Mouse (Mus musculus) embryonic facial prominence, embryonic 11.5 days (tissue): ENCODE measurements around the gene Snd1. TPM values are rescaled to one million over a fixed set of nuclear protein-coding genes. Genes with fewer than 3 reads are reported as not detected.

Experiments used
- ATAC-seq: fragments of 200-750 bp; cut with Nextera tagmentation; replicated peaks from 2 replicates; pipeline ENCODE4 v1.8.0; 2017; ENCODE audit warnings: low read depth; ENCODE audit not compliant: insufficient number of reproducible peaks, low FRiP score, low TSS enrichment
- DNase-seq: peaks from one replicate; pipeline ENCODE4 v3.0.0-alpha.2; 2015; ENCODE audit warnings: low spot score
- H3K27ac ChIP-seq: fragments of 300-500 bp; sonication (generic); replicated peaks from 2 replicates; pipeline ENCODE4 v1.5.1; 2014; ENCODE audit warnings: mild to moderate bottlenecking, low read depth, low read length, control low read depth
- H3K27me3 ChIP-seq: fragments of 300-500 bp; sonication (generic); 2 replicates; pipeline ENCODE4 v1.6.1; 2014; ENCODE audit warnings: mild to moderate bottlenecking, low read length, moderate library complexity, mixed read lengths; ENCODE audit not compliant: control insufficient read depth, insufficient read depth
- H3K36me3 ChIP-seq: fragments of 300-500 bp; sonication (generic); replicated peaks from 2 replicates; pipeline ENCODE4 v1.6.1; 2014; ENCODE audit warnings: low read depth, mild to moderate bottlenecking, low read length, moderate library complexity, mixed read lengths; ENCODE audit not compliant: control insufficient read depth, insufficient read depth
- H3K4me1 ChIP-seq: fragments of 300-500 bp; sonication (generic); 2 replicates; pipeline ENCODE4 v1.6.1; 2014; ENCODE audit warnings: low read length, mixed read lengths; ENCODE audit not compliant: control insufficient read depth, insufficient read depth
- H3K4me2 ChIP-seq: fragments of 300-500 bp; sonication (generic); 2 replicates; pipeline ENCODE4 v1.6.1; 2014; ENCODE audit warnings: low read depth, mild to moderate bottlenecking, control low read depth, low read length, moderate library complexity
- H3K4me3 ChIP-seq: fragments of 300-500 bp; sonication (generic); 2 replicates; pipeline ENCODE4 v1.5.1; 2014; ENCODE audit warnings: low read depth, low read length, control low read depth
- H3K9ac ChIP-seq: fragments of 300-500 bp; sonication (generic); replicated peaks from 2 replicates; pipeline ENCODE4 v1.6.1; 2014; ENCODE audit warnings: mild to moderate bottlenecking, control low read depth, low read length
- H3K9me3 ChIP-seq: fragments of 300-500 bp; sonication (generic); replicated peaks from 2 replicates; pipeline ENCODE4 v1.6.1; 2016; ENCODE audit warnings: mild to moderate bottlenecking, low read length, inconsistent platforms, mixed read lengths; ENCODE audit not compliant: control insufficient read depth
- WGBS: fragments of 180-500 bp; shearing (Covaris S2); extraction: QIAGEN DNeasy Blood & Tissue Kit; methylation state at CpG from one replicate; pipeline ENCODE4 v1.1.7; 2014; 5-methylcytosine and 5-hydroxymethylcytosine counted together
- polyA plus RNA-seq: library from polyadenylated mRNA; unstranded; fragments of >200 nt; fragmentation: Nextera tagmentation; extraction: Ambion mirVana; gene quantifications from 2 replicates; pipeline ENCODE4 v1.2.1, GENCODE M21; 2014

Gene Snd1
- polyA plus RNA-seq, 1 experiment from 2014 or later = 92.6 TPM

DNA sequence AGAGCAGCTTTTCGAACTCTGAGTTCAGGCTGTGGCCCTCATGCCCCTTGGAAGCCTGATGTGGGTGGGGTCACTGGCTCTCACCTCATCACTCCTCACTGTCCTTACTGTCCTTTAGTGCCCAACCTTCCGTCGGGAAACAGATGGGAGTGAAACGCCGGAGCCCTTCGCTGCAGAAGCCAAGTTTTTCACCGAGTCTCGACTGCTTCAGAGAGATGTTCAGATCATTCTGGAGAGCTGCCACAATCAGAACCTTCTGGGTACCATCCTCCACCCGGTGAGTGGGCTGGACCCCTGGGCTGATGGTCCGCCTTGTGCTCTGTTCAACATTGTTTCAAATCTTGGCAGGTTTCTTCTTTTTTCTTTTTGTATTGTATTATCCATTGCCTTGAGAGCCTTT is 52.5 kb downstream of the Snd1 start:
- Histone ChIP-seq H3K4me1 (no peaks in the 10 kb centered on the region), H3K9ac (no peak overlapping the region), H3K4me3 (no peak overlapping the region), H3K4me2 (no peak overlapping the region), H3K27ac (no peak overlapping the region), H3K27me3 (no peaks in the 10 kb centered on the region), H3K9me3 (no peaks in the 10 kb centered on the region), H3K36me3 (no peaks in the 10 kb centered on the region)
- DNase-seq = no peak
- 92% methylated on average over 10 of the region's 10 CpGs for WGBS
- ATAC-seq = no peak

DNA sequence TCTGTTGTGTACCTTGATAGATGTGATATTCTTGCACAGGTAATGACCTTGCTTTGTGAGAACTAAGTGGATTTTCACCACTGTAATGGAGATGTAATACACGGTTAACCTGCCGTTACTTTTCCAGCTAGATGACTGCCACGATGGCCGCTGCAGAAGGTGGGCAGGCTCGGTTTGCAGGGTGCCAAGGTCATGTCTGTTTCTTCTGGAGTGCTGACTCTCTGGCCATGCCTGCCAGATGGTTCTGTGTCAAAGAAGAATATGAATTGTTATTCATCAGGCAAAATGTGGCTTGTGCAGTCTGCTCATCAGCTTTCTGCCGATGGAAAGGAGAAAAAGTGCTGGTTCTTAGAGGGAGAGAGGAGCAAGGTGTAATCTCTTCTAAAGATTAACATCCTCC is 53.3 kb downstream of the Snd1 start:
- no peak for ATAC-seq

DNA sequence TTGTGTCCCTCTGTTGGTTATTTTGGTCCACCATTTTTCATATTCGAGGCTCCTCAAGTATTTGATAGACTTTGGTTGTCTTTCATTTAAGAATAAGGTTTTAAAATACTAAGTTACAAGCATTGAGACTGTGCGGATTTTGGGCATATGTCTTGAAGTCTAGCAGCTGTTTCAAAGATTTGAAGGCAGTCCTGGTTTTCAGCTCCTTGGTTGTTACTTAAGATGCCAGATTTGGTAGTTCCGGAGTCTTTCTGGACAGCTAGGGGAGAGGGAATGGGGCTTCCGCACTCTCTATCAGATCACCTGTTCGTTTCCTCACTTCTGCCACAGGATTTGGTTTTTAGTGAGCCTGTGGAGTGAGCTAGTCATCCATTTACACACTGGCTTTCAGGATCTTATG is 61.5 kb downstream of the Snd1 start:
- Histone ChIP-seq H3K36me3 (no peaks in the 10 kb centered on the region), H3K9ac (no peak overlapping the region), H3K4me1 (no peaks in the 10 kb centered on the region), H3K4me2 (no peak overlapping the region), H3K9me3 (no peaks in the 10 kb centered on the region), H3K27me3 (no peaks in the 10 kb centered on the region), H3K27ac (no peak overlapping the region), H3K4me3 (no peak overlapping the region)
- ATAC-seq (no peak), DNase-seq (no peak)
- 91% methylated on average over 5 of the region's 5 CpGs for WGBS

More for the DNA sequence above, 53.3 kb downstream of the Snd1 start:
- Histone ChIP-seq H3K4me3 (no peak overlapping the region), H3K9ac (no peak overlapping the region), H3K9me3 (no peaks in the 10 kb centered on the region), H3K27me3 (no peaks in the 10 kb centered on the region), H3K4me2 (no peak overlapping the region), H3K36me3 (no peaks in the 10 kb centered on the region), H3K4me1 (no peaks in the 10 kb centered on the region), H3K27ac (no peak overlapping the region)
- DNase-seq = no peak
- 88% methylated on average over 6 of the region's 6 CpGs for WGBS

DNA sequence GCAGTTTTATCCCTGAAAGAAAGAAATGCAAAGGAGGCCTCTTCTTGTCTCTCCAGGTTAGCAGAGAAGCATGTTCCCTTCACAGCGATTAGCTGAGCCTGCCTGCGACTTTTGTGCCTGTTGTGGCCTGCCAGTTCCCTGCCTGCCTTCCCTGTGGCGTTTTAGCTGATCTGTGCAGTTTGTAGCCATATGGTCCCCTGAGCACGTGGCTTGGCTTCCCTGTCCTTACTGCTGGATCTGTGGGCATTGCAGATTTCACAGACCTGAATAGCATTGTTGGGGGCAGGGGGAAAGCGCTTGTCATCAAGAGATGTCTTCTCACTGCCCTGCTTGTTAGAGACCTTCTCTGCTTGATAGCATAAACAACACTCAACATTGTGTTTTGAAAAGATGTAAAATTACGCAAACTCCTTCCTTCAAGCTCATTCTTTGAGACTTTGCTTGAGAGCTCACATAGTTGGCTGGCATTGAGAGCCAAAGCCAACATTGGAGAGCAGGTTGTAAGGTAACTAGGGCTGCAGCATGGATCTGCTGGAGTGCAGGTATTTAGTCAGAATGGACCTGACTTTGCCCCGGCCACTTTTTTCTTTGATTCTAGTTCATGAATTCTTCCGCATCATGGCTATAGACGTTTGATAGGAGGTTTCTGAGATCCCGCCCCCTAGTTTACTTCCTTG is 63.0 kb downstream of the Snd1 start:
- H3K27ac ChIP-seq = no peak overlapping the region
- H3K4me2 ChIP-seq = no peak overlapping the region
- H3K9ac ChIP-seq = no peak overlapping the region
- H3K4me1 ChIP-seq = no peaks in the 10 kb centered on the region
- ATAC-seq (no peak), DNase-seq (no peak)
- WGBS = 77% methylated on average over 10 of the region's 10 CpGs
- no peak overlapping the region for H3K4me3 ChIP-seq
- no peaks in the 10 kb centered on the region for H3K9me3 ChIP-seq
- H3K36me3 ChIP-seq = no peaks in the 10 kb centered on the region
- H3K27me3 ChIP-seq = no peaks in the 10 kb centered on the region

DNA sequence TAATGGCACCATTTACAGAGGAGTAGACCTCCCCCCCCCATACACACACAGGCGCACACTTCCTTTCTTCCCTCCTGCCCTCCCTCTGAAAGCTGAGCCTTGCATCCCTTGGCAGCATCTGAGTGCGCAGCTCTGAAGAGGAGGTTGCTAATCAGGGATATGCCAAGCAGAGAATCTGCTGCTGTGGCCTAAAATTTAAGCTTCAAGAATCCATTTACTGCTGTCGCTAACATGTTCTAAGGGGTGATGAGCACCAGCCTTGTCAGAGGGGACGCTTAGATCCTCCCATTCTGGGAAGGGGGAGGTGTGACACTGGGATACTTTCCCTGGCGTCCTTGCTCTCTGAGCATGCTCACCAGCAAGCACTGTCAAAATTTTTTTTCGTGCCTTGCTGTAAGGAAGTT is 67.4 kb downstream of the Snd1 start:
- H3K9me3 ChIP-seq = no peaks in the 10 kb centered on the region
- 74% methylated on average over 6 of the region's 6 CpGs for WGBS
- no peak overlapping the region for H3K27ac ChIP-seq
- H3K9ac ChIP-seq = no peak overlapping the region
- no peaks in the 10 kb centered on the region; the same call in 1 of the 2 replicates for H3K36me3 ChIP-seq
- no peak for DNase-seq
- H3K4me3 ChIP-seq = no peak overlapping the region
- no peaks in the 10 kb centered on the region for H3K27me3 ChIP-seq
- no peak for ATAC-seq
- no peak overlapping the region for H3K4me2 ChIP-seq
- no peaks in the 10 kb centered on the region for H3K4me1 ChIP-seq

DNA sequence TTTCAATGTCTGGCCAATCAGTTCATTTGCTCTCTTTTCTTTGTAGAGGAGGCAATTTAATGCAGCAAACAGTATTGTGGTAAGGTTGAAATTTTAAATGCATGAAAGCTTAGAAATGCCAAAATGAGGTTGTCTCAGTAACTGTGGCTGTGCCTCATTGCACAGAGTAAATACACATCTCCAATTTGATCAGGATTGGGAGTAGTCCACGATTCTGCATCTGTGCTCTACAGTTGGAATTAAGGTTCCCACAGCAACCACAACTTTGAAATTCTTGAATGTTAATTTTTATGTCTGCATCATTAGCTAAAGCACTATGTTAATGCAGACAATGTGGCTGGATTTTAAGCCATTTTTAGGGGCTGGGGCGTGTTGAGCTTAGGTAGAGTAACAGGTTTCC is 72.0 kb downstream of the Snd1 start:
- Histone ChIP-seq H3K27me3 (no peaks in the 10 kb centered on the region), H3K9me3 (no peaks in the 10 kb centered on the region), H3K4me1 (no peaks in the 10 kb centered on the region), H3K4me3 (no peak overlapping the region), H3K36me3 (no peaks in the 10 kb centered on the region; the same call in 1 of the 2 replicates), H3K4me2 (no peak overlapping the region), H3K9ac (no peak overlapping the region), H3K27ac (no peak overlapping the region)
- DNase-seq = no peak
- no peak for ATAC-seq
- WGBS = 86% methylated on average over 2 of the region's 2 CpGs

DNA sequence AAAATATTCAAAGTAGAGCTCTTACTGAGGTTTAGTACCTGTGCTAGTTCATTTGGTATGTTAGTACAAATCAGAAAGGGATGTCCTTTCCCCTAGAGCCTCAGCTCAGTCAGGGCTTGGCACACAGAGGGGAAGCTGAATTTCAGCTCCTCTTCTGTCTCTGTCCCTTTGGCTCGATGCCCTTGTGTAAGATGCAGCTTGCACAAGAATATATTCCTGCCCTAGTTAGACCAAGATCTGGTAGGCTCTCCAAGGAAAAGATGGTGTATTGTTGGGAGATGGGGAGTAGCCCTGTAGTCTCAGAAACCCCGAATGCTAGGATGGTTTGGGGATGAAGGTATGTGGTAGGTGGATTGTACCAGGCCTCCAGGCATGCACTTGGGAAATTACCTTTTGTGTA is 74.4 kb downstream of the Snd1 start:
- Histone ChIP-seq H3K27ac (no peak overlapping the region), H3K9me3 (no peaks in the 10 kb centered on the region), H3K9ac (no peak overlapping the region), H3K4me1 (no peaks in the 10 kb centered on the region), H3K27me3 (no peaks in the 10 kb centered on the region), H3K36me3 (no peaks in the 10 kb centered on the region; the same call in 1 of the 2 replicates), H3K4me2 (no peak overlapping the region), H3K4me3 (no peak overlapping the region)
- no peak for DNase-seq
- WGBS = 83% methylated on average over 2 of the region's 2 CpGs
- no peak for ATAC-seq

DNA sequence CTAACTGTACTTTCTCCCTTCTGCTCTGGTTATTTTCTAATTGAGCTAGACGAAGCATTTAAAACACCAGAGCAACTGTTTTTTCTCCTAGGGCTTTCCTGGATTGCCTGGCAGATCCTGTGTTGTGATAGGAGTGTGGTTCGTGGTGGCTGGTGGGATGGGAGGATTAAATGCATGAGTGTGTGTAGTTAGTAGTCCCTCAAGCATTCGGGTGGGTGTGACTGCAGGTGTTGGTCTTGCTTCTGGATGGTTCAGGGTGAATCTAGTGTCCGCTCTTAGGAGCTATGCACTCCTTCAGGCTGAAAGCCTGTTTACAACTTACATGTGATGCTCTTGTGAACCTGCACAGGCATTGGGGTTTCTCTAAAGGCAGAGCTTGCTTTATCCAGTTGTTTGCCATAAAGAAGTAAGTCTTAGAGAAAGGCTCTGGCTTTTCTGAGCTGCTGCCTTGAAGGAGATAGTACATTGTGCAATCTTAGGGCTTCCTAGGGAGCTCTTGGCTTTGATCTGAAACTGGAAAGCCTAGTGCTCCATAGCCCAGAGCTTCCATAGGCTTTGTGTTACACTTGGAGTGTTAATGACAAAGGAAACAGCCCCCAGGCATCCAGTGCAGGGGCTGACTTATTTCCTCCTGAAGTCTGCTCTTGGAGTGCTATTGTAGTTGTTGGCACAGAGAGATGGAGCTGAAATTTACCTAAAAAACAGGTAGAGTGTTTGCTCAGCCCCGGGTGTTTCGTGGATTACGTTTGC is 75.5 kb downstream of the Snd1 start:
- no peak overlapping the region for H3K4me2 ChIP-seq
- no peaks in the 10 kb centered on the region for H3K4me1 ChIP-seq
- H3K36me3 ChIP-seq = no peaks in the 10 kb centered on the region
- no peak overlapping the region for H3K27ac ChIP-seq
- no peaks in the 10 kb centered on the region for H3K9me3 ChIP-seq
- 79% methylated on average over 7 of the region's 7 CpGs for WGBS
- no peak overlapping the region for H3K4me3 ChIP-seq
- no peak overlapping the region for H3K9ac ChIP-seq
- ATAC-seq (no peak), DNase-seq (no peak)
- no peaks in the 10 kb centered on the region for H3K27me3 ChIP-seq
